Mouse (Mus musculus) stomach, postnatal 0 days (tissue): ENCODE results near the gene Esyt2.

Experiments
- CTCF ChIP-seq: IDR thresholded peaks from 2 replicates; pipeline ENCODE4 v1.5.1; 2016; ENCODE audit warnings: antibody characterized with exemption, low read depth, mild to moderate bottlenecking, moderate library complexity
- EP300 ChIP-seq: optimal IDR thresholded peaks from 2 replicates; pipeline ENCODE3; 2016; ENCODE audit warnings: antibody characterized with exemption

- no peak for TF ChIP-seq CTCF
- TF ChIP-seq EP300 = no peak
These were observed 70.0 kb downstream of the Esyt2 start for GRCm38 (mm10) chr12:116351022-116351421.
